Mouse (Mus musculus): Measurements from ENCODE around the gene Scn1b. TPM values are rescaled to one million over a fixed set of nuclear protein-coding genes. Genes with fewer than 3 reads are reported as not detected.

Gene Scn1b
- polyA plus RNA-seq, 1 experiment from 2014 or later: 5.2 TPM

GRCm38 (mm10) chr7:31076492-31076891 lies 50.3 kb downstream of the Scn1b start, which contains the start of gene Fxyd3:
TSS of gene Fxyd3 (minus strand) at chr7:31076704.
- no peak for ATAC-seq (ENCODE audit: low FRiP score)
- no peak within 1 kb of the TSS for H3K4me2 ChIP-seq
- no peak within 1 kb of the TSS for H3K4me3 ChIP-seq
- no peaks in the 10 kb centered on the region for H3K36me3 ChIP-seq
- H3K9ac ChIP-seq: no peak within 1 kb of the TSS
- H3K4me1 ChIP-seq (replicated peaks): no peaks in the 10 kb centered on the region
- H3K9me3 ChIP-seq: no peaks in the 10 kb centered on the region; the same call in 1 of the 2 replicates
- no peaks in the 10 kb centered on the region for H3K27me3 ChIP-seq
- H3K27ac ChIP-seq: no peak within 1 kb of the TSS
- WGBS: 68% methylated on average over 5 of the region's 5 CpGs

- Histone ChIP-seq H3K36me3 (no peaks in the 10 kb centered on the region), H3K27me3 (no peaks in the 10 kb centered on the region), H3K4me1 (replicated peaks) (peaks cover 7% of the 10 kb centered on the region; the same call in 1 of the 2 replicates), H3K4me2 (no peak overlapping the region), H3K9me3 (no peaks in the 10 kb centered on the region), H3K9ac (no peak overlapping the region), H3K4me3 (no peak overlapping the region), H3K27ac (no peak overlapping the region)
- no peak for ATAC-seq (ENCODE audit: low FRiP score)
- WGBS: 64% methylated on average over 5 of the region's 5 CpGs
Observed at GRCm38 (mm10) chr7:31074713-31075069, 52.1 kb downstream of the Scn1b start.

GRCm38 (mm10) chr7:31074061-31074712 lies 52.6 kb downstream of the Scn1b start:
- no peaks in the 10 kb centered on the region for H3K9me3 ChIP-seq
- H3K9ac ChIP-seq: no peak overlapping the region
- H3K4me2 ChIP-seq: no peak overlapping the region
- 60% methylated on average over 7 of the region's 7 CpGs for WGBS
- no peaks in the 10 kb centered on the region for H3K27me3 ChIP-seq
- no peaks in the 10 kb centered on the region for H3K36me3 ChIP-seq
- H3K27ac ChIP-seq: no peak overlapping the region
- H3K4me1 ChIP-seq (replicated peaks): peaks cover 7% of the 10 kb centered on the region; the same call in 1 of the 2 replicates
- no peak for ATAC-seq (ENCODE audit: low FRiP score)
- H3K4me3 ChIP-seq: no peak overlapping the region

- Histone ChIP-seq H3K4me3 (no peak overlapping the region), H3K36me3 (no peaks in the 10 kb centered on the region), H3K27me3 (no peaks in the 10 kb centered on the region), H3K9ac (no peak overlapping the region), H3K4me1 (replicated peaks) (peaks cover 7% of the 10 kb centered on the region; the same call in 1 of the 2 replicates), H3K27ac (no peak overlapping the region), H3K9me3 (no peaks in the 10 kb centered on the region), H3K4me2 (no peak overlapping the region)
- ATAC-seq (ENCODE audit: low FRiP score): no peak
Observed at GRCm38 (mm10) chr7:31073546-31073945, 53.3 kb downstream of the Scn1b start.

GRCm38 (mm10) chr7:31072326-31072725 lies 54.5 kb downstream of the Scn1b start:
- ATAC-seq (ENCODE audit: low FRiP score): no peak
- 49% methylated on average over 9 of the region's 9 CpGs for WGBS
- Histone ChIP-seq H3K4me3 (no peak overlapping the region), H3K27ac (no peak overlapping the region), H3K4me1 (replicated peaks) (peaks cover 7% of the 10 kb centered on the region), H3K27me3 (no peaks in the 10 kb centered on the region), H3K9ac (no peak overlapping the region), H3K36me3 (no peaks in the 10 kb centered on the region), H3K9me3 (no peaks in the 10 kb centered on the region), H3K4me2 (no peak overlapping the region)

GRCm38 (mm10) chr7:31070324-31070723 lies 56.5 kb downstream of the Scn1b start:
- WGBS: 85% methylated on average over 6 of the region's 6 CpGs

GRCm38 (mm10) chr7:31069491-31069890 lies 57.3 kb downstream of the Scn1b start:
- 86% methylated on average over 14 of the region's 14 CpGs for WGBS
- no peak overlapping the region for H3K27ac ChIP-seq
- no peak overlapping the region for H3K9ac ChIP-seq
- peaks cover 7% of the 10 kb centered on the region for H3K4me1 ChIP-seq (replicated peaks)
- no peaks in the 10 kb centered on the region for H3K27me3 ChIP-seq
- 0 out of 2 replicates have a peak, but pooled peaks cover 2% of the 10 kb centered on the region for H3K9me3 ChIP-seq
- ATAC-seq (ENCODE audit: low FRiP score): no peak
- no peaks in the 10 kb centered on the region for H3K36me3 ChIP-seq
- H3K4me2 ChIP-seq: no peak overlapping the region
- H3K4me3 ChIP-seq: no peak overlapping the region

More at GRCm38 (mm10) chr7:31070324-31070723, 56.5 kb downstream of the Scn1b start:
- ATAC-seq (ENCODE audit: low FRiP score): no peak
- Histone ChIP-seq H3K36me3 (no peaks in the 10 kb centered on the region), H3K27ac (no peak overlapping the region), H3K4me2 (no peak overlapping the region), H3K9ac (no peak overlapping the region), H3K4me1 (replicated peaks) (peaks cover 7% of the 10 kb centered on the region), H3K9me3 (0 out of 2 replicates have a peak, but pooled peaks cover 2% of the 10 kb centered on the region), H3K4me3 (no peak overlapping the region), H3K27me3 (no peaks in the 10 kb centered on the region)

- WGBS: 52% methylated on average over 5 of the region's 5 CpGs
- ATAC-seq (ENCODE audit: low FRiP score): no peak
- 0 out of 2 replicates have a peak, but pooled peaks cover 2% of the 10 kb centered on the region for H3K9me3 ChIP-seq
Observed at GRCm38 (mm10) chr7:31067836-31068235, 59.0 kb downstream of the Scn1b start.

More at GRCm38 (mm10) chr7:31067836-31068235, 59.0 kb downstream of the Scn1b start:
- Histone ChIP-seq H3K27ac (no peak overlapping the region; the same call in 1 of the 2 replicates), H3K36me3 (no peaks in the 10 kb centered on the region), H3K9ac (no peak overlapping the region), H3K27me3 (no peaks in the 10 kb centered on the region), H3K4me2 (no peak overlapping the region), H3K4me1 (replicated peaks) (peaks cover 7% of the 10 kb centered on the region), H3K4me3 (no peak overlapping the region)

Other genes starting within 250 kb of the Scn1b start
- gene Cd22, start 246.7 kb downstream of the Scn1b start, polyA plus RNA-seq (2015; fragmentation: Nextera tagmentation; extraction: Ambion mirVana): not detected in 2 replicates
- 1.7 and 1.9 TPM in 2 replicates for gene Mag, start 212.1 kb downstream of the Scn1b start, polyA plus RNA-seq (2015; fragmentation: Nextera tagmentation; extraction: Ambion mirVana)
- gene Hamp2, start 202.3 kb downstream of the Scn1b start, polyA plus RNA-seq (2015; fragmentation: Nextera tagmentation; extraction: Ambion mirVana): not detected in 2 replicates
- not detected in 2 replicates for gene Hamp, start 183.0 kb downstream of the Scn1b start, polyA plus RNA-seq (2015; fragmentation: Nextera tagmentation; extraction: Ambion mirVana)
- 25.9 and 26.0 TPM in 2 replicates for gene Usf2, start 170.2 kb downstream of the Scn1b start, polyA plus RNA-seq (2015; fragmentation: Nextera tagmentation; extraction: Ambion mirVana)
- gene Lsr, start 153.5 kb downstream of the Scn1b start, polyA plus RNA-seq (2015; fragmentation: Nextera tagmentation; extraction: Ambion mirVana): 17.2 and 18.8 TPM in 2 replicates
- gene Fam187b, start 153.2 kb downstream of the Scn1b start, polyA plus RNA-seq (2015; fragmentation: Nextera tagmentation; extraction: Ambion mirVana): 0.96 and 0.97 TPM in 2 replicates
- 13.0 and 20.0 TPM in 2 replicates for gene Fxyd5, start 84.5 kb downstream of the Scn1b start, polyA plus RNA-seq (2015; fragmentation: Nextera tagmentation; extraction: Ambion mirVana)
- 108 and 116 TPM in 2 replicates for gene Fxyd7, start 75.5 kb downstream of the Scn1b start, polyA plus RNA-seq (2015; fragmentation: Nextera tagmentation; extraction: Ambion mirVana)
- gene Fxyd1, start 69.8 kb downstream of the Scn1b start, polyA plus RNA-seq (2015; fragmentation: Nextera tagmentation; extraction: Ambion mirVana): 27.3 and 30.6 TPM in 2 replicates
- gene Lgi4, start 67.7 kb downstream of the Scn1b start, polyA plus RNA-seq (2015; fragmentation: Nextera tagmentation; extraction: Ambion mirVana): 1.1 and 1.6 TPM in 2 replicates
- 0.79 and 1.3 TPM in 2 replicates for gene Fxyd3, start 50.3 kb downstream of the Scn1b start, polyA plus RNA-seq (2015; fragmentation: Nextera tagmentation; extraction: Ambion mirVana)
- gene Hpn, start 11.7 kb downstream of the Scn1b start, polyA plus RNA-seq (2015; fragmentation: Nextera tagmentation; extraction: Ambion mirVana): 0.65 and 0.78 TPM in 2 replicates
- gene Gramd1a, start 28.9 kb upstream of the Scn1b start, polyA plus RNA-seq (2015; fragmentation: Nextera tagmentation; extraction: Ambion mirVana): 227 and 231 TPM in 2 replicates
- gene Scgb2b2, start 163.5 kb upstream of the Scn1b start, polyA plus RNA-seq (2015; fragmentation: Nextera tagmentation; extraction: Ambion mirVana): not detected in 2 replicates
- not detected in 2 replicates for gene Scgb1b2, start 164.8 kb upstream of the Scn1b start, polyA plus RNA-seq (2015; fragmentation: Nextera tagmentation; extraction: Ambion mirVana)
- gene Scgb2b3, start 235.1 kb upstream of the Scn1b start, polyA plus RNA-seq (2015; fragmentation: Nextera tagmentation; extraction: Ambion mirVana): not detected in 2 replicates
- gene Scgb1b3, start 248.6 kb upstream of the Scn1b start, polyA plus RNA-seq (2015; fragmentation: Nextera tagmentation; extraction: Ambion mirVana): not detected in 2 replicates

Measured in hindbrain, embryonic 13.5 days (tissue).